Mouse (Mus musculus) bone marrow, adult 2 months (tissue): Measurements from ENCODE around the gene Arl6ip1.

Experiments
- CTCF ChIP-seq: fragments of 200-500 bp; IDR thresholded peaks from 2 replicates; pipeline ENCODE4 v1.5.1; 2011; ENCODE audit warnings: low read length, control low read depth; ENCODE audit not compliant: control insufficient read depth, insufficient read depth
- POLR2A ChIP-seq: fragments of 200-500 bp; IDR thresholded peaks from 2 replicates; pipeline ENCODE4 v1.6.1; 2011; ENCODE audit warnings: low read depth, mild to moderate bottlenecking, control low read depth, low read length, borderline replicate concordance; ENCODE audit not compliant: control insufficient read depth

GRCm38 (mm10) chr7:118102678-118103461 is 26.6 kb downstream of the Arl6ip1 start:
- TF ChIP-seq CTCF (no peak), POLR2A (no peak)
